Comparison of ENCODE assay signal across 8 mouse cellular contexts in genomic region chr12:57776290-57776997, GRCm38 (mm10).
DNase-seq lines count a peak whose midpoint lies in the region; ATAC-seq and TF ChIP-seq lines count a peak whose summit lies in the region.

No protein-coding gene starts in this region.

- H3K4me2 ChIP-seq in heart, embryonic 16.5 days (ENCODE audit: low read depth, low read length): peak overlapping the region; percentile 52
- H3K4me2 ChIP-seq in hindbrain, embryonic 11.5 days (replicated peaks; ENCODE audit: low read depth, low read length): no peak overlapping the region
- peak overlapping the region; percentile 40 for H3K4me2 ChIP-seq in midbrain, embryonic 16.5 days (ENCODE audit: low read length)

- TF ChIP-seq CTCF in brain, embryonic 14.5 days (IDR thresholded peaks at IDR 0.05; ENCODE audit: borderline replicate concordance, extremely low read depth, insufficient read depth, insufficient read length): no peak

- H3K27ac ChIP-seq in heart, embryonic 16.5 days (ENCODE audit: low read length): no peak overlapping the region; the same call in 1 of the 2 replicates
- no peak overlapping the region for H3K27ac ChIP-seq in hindbrain, embryonic 11.5 days (ENCODE audit: low read depth, low read length)
- no peak overlapping the region for H3K27ac ChIP-seq in midbrain, embryonic 16.5 days (ENCODE audit: low read length)

- no peak for DNase-seq in heart, adult 18-20 months
- peak; percentile 63 for DNase-seq in brain, embryonic 14.5 days (ENCODE audit: low read depth)
- DNase-seq in hindbrain, embryonic 11.5 days (ENCODE audit: low spot score): peak; percentile 21
- no peak for DNase-seq in liver
- no peak for DNase-seq in lung, postnatal 25 days (ENCODE audit: low spot score)

- H3K36me3 ChIP-seq in heart, embryonic 16.5 days (ENCODE audit: control insufficient read depth, insufficient read depth): no peaks in the 10 kb centered on the region
- H3K36me3 ChIP-seq in hindbrain, embryonic 11.5 days (ENCODE audit: control insufficient read depth, insufficient read depth, low read length): no peaks in the 10 kb centered on the region
- H3K36me3 ChIP-seq in midbrain, embryonic 16.5 days (ENCODE audit: control insufficient read depth, insufficient read depth, low read length): no peaks in the 10 kb centered on the region

- H3K9me3 ChIP-seq in heart, embryonic 16.5 days (replicated peaks; ENCODE audit: control insufficient read depth, low read length): no peaks in the 10 kb centered on the region
- no peaks in the 10 kb centered on the region for H3K9me3 ChIP-seq in hindbrain, embryonic 11.5 days (ENCODE audit: control insufficient read depth, low read length)
- H3K9me3 ChIP-seq in midbrain, embryonic 16.5 days (replicated peaks; ENCODE audit: control insufficient read depth, low read length, poor library complexity, severe bottlenecking): no peaks in the 10 kb centered on the region

- H3K4me3 ChIP-seq in heart, embryonic 16.5 days (ENCODE audit: low read length): 0 out of 2 replicates have a peak overlapping the region, but pooled peaks have one; percentile 6
- no peak overlapping the region for H3K4me3 ChIP-seq in hindbrain, embryonic 11.5 days (ENCODE audit: low read depth, low read length)
- H3K4me3 ChIP-seq in midbrain, embryonic 16.5 days (ENCODE audit: low read depth, low read length): no peak overlapping the region

- H3K9ac ChIP-seq in heart, embryonic 16.5 days (ENCODE audit: low read length): no peak overlapping the region
- no peak overlapping the region for H3K9ac ChIP-seq in hindbrain, embryonic 11.5 days (ENCODE audit: low read depth, low read length)
- no peak overlapping the region for H3K9ac ChIP-seq in midbrain, embryonic 16.5 days (ENCODE audit: low read depth, low read length)

- no peaks in the 10 kb centered on the region for H3K27me3 ChIP-seq in heart, embryonic 16.5 days (ENCODE audit: control insufficient read depth, insufficient read depth, low read length)
- H3K27me3 ChIP-seq in hindbrain, embryonic 11.5 days (ENCODE audit: control insufficient read depth, insufficient read depth, low read length): no peaks in the 10 kb centered on the region
- H3K27me3 ChIP-seq in midbrain, embryonic 16.5 days (ENCODE audit: control insufficient read depth, insufficient read depth, low read depth, low read length): no peaks in the 10 kb centered on the region

- peaks cover 3% of the 10 kb centered on the region; the same call in 1 of the 2 replicates for H3K4me1 ChIP-seq in heart, embryonic 16.5 days (ENCODE audit: control insufficient read depth, insufficient read depth, low read length)
- no peaks in the 10 kb centered on the region for H3K4me1 ChIP-seq in hindbrain, embryonic 11.5 days (replicated peaks; ENCODE audit: control insufficient read depth, insufficient read depth, low read length)
- peaks cover 5% of the 10 kb centered on the region for H3K4me1 ChIP-seq in midbrain, embryonic 16.5 days (ENCODE audit: control insufficient read depth, insufficient read depth, low read length)

- ATAC-seq in heart, embryonic 16.5 days (replicated peaks; ENCODE audit: extremely low read depth, insufficient read depth, low FRiP score): no peak; the same call in 1 of the 2 replicates
- no peak for ATAC-seq in hindbrain, embryonic 11.5 days (ENCODE audit: low FRiP score)
- peak; percentile 82 for ATAC-seq in midbrain, embryonic 16.5 days
- no peak for ATAC-seq in activated CD4-positive, CD25-positive, alpha-beta regulatory T cell, adult 4 months

- WGBS in heart, embryonic 16.5 days: 15% methylated on average over 12 of the region's 12 CpGs
- 19% methylated on average over 12 of the region's 12 CpGs for WGBS in hindbrain, embryonic 11.5 days
- 5% methylated on average over 12 of the region's 12 CpGs for WGBS in midbrain, embryonic 16.5 days

- TF ChIP-seq POLR2A in brain, embryonic 14.5 days (IDR thresholded peaks at IDR 0.05; ENCODE audit: borderline replicate concordance, extremely low read depth, insufficient read depth, insufficient read length, poor library complexity, severe bottlenecking): no peak

Comparison
In these comparisons a context has a peak if more than half of its experiments do, and no peak if none do; other contexts are left out.
1. DNase-seq: peak in brain, embryonic 14.5 days (single experiment) and hindbrain, embryonic 11.5 days (single experiment); none in heart, adult 18-20 months (0 of 2), liver (single experiment) and lung, postnatal 25 days (single experiment).